Comparison of ENCODE assay signal across 24 mouse cellular contexts in genomic region chr12:26102384-26102783, GRCm38 (mm10).
DNase-seq lines count a peak whose midpoint lies in the region; ATAC-seq lines count a peak whose summit lies in the region.
"Had no signal": no experiment of that assay in that cellular context is flagged by ENCODE, and none has a peak within 500 bp of the region (broad histone marks: within the 10 kb centered on the region; RNA-seq: fewer than 3 reads in every experiment).

No protein-coding gene starts in this region.

- intact Hi-C loops in left cerebral cortex, postnatal 36 days (cut with DNase I), result no loop called here
- intact Hi-C loops in left cerebral cortex, postnatal 14 days (cut with DNase I), result no loop called here

- DNase-seq in frontal cortex, adult 2 months (ENCODE audit: extremely low spot score in 1 of 2, low spot score in 1 of 2), result peak; percentile 54 to 58
- DNase-seq in frontal cortex, postnatal 25 days (ENCODE audit: low spot score in 2 of 2), result no peak
- DNase-seq in left cerebral cortex, postnatal 36 days (ENCODE audit: low spot score in 2 of 2), result peak; percentile 35 to 40
- no peak for DNase-seq in left cerebral cortex, postnatal 14 days (ENCODE audit: low spot score in 2 of 2)
- peak; percentile 78 for DNase-seq in brain, adult 2 months (ENCODE audit: low read depth, low spot score)
- DNase-seq: adrenal gland, adult 2 months; adrenal gland, postnatal 14 days; B cell, adult 2 months; cerebellum, adult 11-12 months; cerebellum, adult 8-10 months; cerebellum, postnatal 10 days; cerebellum, postnatal 36 days; embryo, embryonic 11 days; gastrocnemius, adult 2 months; gastrocnemius, postnatal 14 days; heart, adult 2 months; heart, postnatal 14 days; heart, postnatal 4 days had no signal

- ATAC-seq in CD4-positive, CD25-positive, alpha-beta regulatory T cell, adult 4 months, result no peak
- ATAC-seq: forebrain, embryonic 13.5 days; forebrain, embryonic 16.5 days; hindbrain, postnatal 0 days; inflammation-experienced regulatory T-cells, adult 6 months; intestine, embryonic 16.5 days had no signal

Comparison
In these comparisons a context has a peak if more than half of its experiments do, and no peak if none do; other contexts are left out.
1. DNase-seq: peak in frontal cortex, adult 2 months (2 of 2), left cerebral cortex, postnatal 36 days (2 of 2) and brain, adult 2 months (single experiment); none in frontal cortex, postnatal 25 days (0 of 2) and left cerebral cortex, postnatal 14 days (0 of 2).